Mouse (Mus musculus) heart, postnatal 0 days (tissue): ENCODE data around the gene Ric8b. TPM values are rescaled to one million over a fixed set of nuclear protein-coding genes. Genes with fewer than 3 reads are reported as not detected.
A peak's percentile ranks its signal among the peaks of the same experiment; 100 is the strongest.

Experiments used
- ATAC-seq: fragments of 200-750 bp; cut with Nextera tagmentation; 2 replicates; pipeline ENCODE4 v1.8.0; 2017; ENCODE audit warnings: low read depth, moderate number of reproducible peaks, moderate library complexity; ENCODE audit not compliant: insufficient read depth
- DNase-seq: peaks from one replicate; pipeline ENCODE4 v3.0.0-alpha.2; 2016; ENCODE audit warnings: low spot score
- H3K27ac ChIP-seq: fragments of 300-500 bp; sonication (generic); 2 replicates; pipeline ENCODE4 v1.5.1; 2014; ENCODE audit warnings: low read depth, mild to moderate bottlenecking
- H3K27me3 ChIP-seq: fragments of 300-500 bp; sonication (generic); 2 replicates; pipeline ENCODE4 v1.6.1; 2014; ENCODE audit warnings: low read length, mixed read lengths; ENCODE audit not compliant: control insufficient read depth, insufficient read depth
- H3K36me3 ChIP-seq: fragments of 300-500 bp; sonication (generic); replicated peaks from 2 replicates; pipeline ENCODE4 v1.6.1; 2014; ENCODE audit warnings: low read length, mixed read lengths; ENCODE audit not compliant: control insufficient read depth, insufficient read depth
- H3K4me1 ChIP-seq: fragments of 300-500 bp; sonication (generic); 2 replicates; pipeline ENCODE4 v1.6.1; 2014; ENCODE audit warnings: antibody characterized with exemption; ENCODE audit not compliant: control insufficient read depth, insufficient read depth
- H3K4me2 ChIP-seq: fragments of 300-500 bp; sonication (generic); 2 replicates; pipeline ENCODE4 v1.6.1; 2014; ENCODE audit warnings: low read depth, mild to moderate bottlenecking, low read length, moderate library complexity
- H3K4me3 ChIP-seq: fragments of 300-500 bp; sonication (generic); 2 replicates; pipeline ENCODE4 v1.5.1; 2014; ENCODE audit warnings: low read depth, low read length
- H3K9ac ChIP-seq: fragments of 300-500 bp; sonication (generic); replicated peaks from 2 replicates; pipeline ENCODE4 v1.6.1; 2014; ENCODE audit warnings: low read depth, low read length, mixed read lengths
- H3K9me3 ChIP-seq: fragments of 300-500 bp; sonication (generic); replicated peaks from 2 replicates; pipeline ENCODE4 v1.6.1; 2016; ENCODE audit warnings: low read length; ENCODE audit not compliant: control insufficient read depth
- CTCF ChIP-seq: IDR thresholded peaks from 2 replicates; pipeline ENCODE4 v1.5.1; 2016; ENCODE audit warnings: antibody characterized with exemption, control low read depth, low read depth
- EP300 ChIP-seq: IDR thresholded peaks from 2 replicates; pipeline ENCODE4 v1.6.1; 2016; ENCODE audit warnings: antibody characterized with exemption, low read depth
- WGBS: fragments of 180-500 bp; shearing (Covaris S2); extraction: QIAGEN DNeasy Blood & Tissue Kit; methylation state at CpG from one replicate; pipeline ENCODE4 v1.1.7; 2014; 5-methylcytosine and 5-hydroxymethylcytosine counted together
- polyA plus RNA-seq: library from polyadenylated mRNA; unstranded; fragments of >200 nt; fragmentation: Nextera tagmentation; extraction: Ambion mirVana; gene quantifications from 2 replicates; pipeline ENCODE4 v1.2.1, GENCODE M21; 2015
- total RNA-seq: library from RNA; depleted of rRNA; stranded (reverse); fragments of >200 nt; gene quantifications from 2 replicates; pipeline ENCODE4 v1.2.3, GENCODE M21; 2014; ENCODE audit warnings: low replicate concordance

The Ric8b gene
- total and polyA plus RNA-seq, 2 experiments from 2014 or later = 10.5 to 22.7 TPM

DNA sequence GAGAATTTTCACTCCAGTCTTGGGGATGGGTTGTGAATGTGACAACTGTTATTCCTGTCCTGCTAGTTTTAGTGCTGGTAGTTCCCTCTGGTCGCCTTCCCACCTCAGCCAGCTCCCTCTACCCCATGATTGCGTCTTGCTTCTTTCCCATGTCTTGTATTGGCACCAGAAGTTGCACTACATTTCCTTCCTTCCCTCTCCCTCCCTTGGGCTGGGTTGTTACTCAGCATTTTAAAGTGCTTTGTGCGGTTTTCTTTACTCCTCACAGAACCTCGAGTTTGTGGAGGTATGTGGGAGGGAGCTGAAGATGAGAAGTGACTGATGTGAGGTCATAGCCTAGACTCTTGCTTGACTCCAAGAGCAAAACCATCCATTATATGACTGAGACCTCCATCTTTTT lies 38.8 kb downstream of the Ric8b start:
- no peak for DNase-seq
- no peak overlapping the region for H3K27ac ChIP-seq
- no peak overlapping the region for H3K4me3 ChIP-seq
- peaks cover 20% of the 10 kb centered on the region for H3K36me3 ChIP-seq
- WGBS = 63% methylated on average over 4 of the region's 4 CpGs
- H3K9ac ChIP-seq = no peak overlapping the region
- no peak for ATAC-seq
- TF ChIP-seq CTCF = no peak
- no peak for TF ChIP-seq EP300
- no peaks in the 10 kb centered on the region for H3K27me3 ChIP-seq
- no peaks in the 10 kb centered on the region for H3K9me3 ChIP-seq
- H3K4me2 ChIP-seq = no peak overlapping the region
- no peaks in the 10 kb centered on the region for H3K4me1 ChIP-seq

DNA sequence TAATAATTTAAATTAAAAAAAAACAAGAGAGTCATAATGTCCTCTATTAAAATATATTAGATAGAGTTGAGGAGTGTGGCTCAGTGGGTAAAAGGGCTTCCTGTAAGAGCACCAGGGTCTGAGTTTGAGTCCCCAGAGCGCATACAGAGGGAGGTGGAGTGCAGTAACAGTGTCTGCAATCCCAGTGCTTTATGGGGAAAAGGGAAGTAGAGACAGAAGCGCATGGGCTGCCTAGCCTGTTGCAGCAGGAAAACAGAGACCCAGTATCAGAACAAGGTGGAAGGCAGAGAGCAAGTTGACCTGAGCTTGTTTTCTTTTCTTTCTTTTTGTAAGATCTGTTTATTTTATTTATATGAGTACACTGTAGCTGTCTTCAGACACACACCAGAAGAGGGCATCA lies 41.2 kb downstream of the Ric8b start:
- H3K4me3 ChIP-seq = no peak overlapping the region
- ATAC-seq (no peak), DNase-seq (no peak)
- no peak overlapping the region for H3K27ac ChIP-seq
- H3K4me2 ChIP-seq = no peak overlapping the region
- TF ChIP-seq EP300 = no peak
- TF ChIP-seq CTCF = no peak
- H3K9me3 ChIP-seq = no peaks in the 10 kb centered on the region
- H3K9ac ChIP-seq = no peak overlapping the region
- no peaks in the 10 kb centered on the region for H3K4me1 ChIP-seq
- WGBS = 93% methylated on average over 2 of the region's 2 CpGs
- no peaks in the 10 kb centered on the region for H3K27me3 ChIP-seq
- H3K36me3 ChIP-seq = peaks cover 19% of the 10 kb centered on the region

DNA sequence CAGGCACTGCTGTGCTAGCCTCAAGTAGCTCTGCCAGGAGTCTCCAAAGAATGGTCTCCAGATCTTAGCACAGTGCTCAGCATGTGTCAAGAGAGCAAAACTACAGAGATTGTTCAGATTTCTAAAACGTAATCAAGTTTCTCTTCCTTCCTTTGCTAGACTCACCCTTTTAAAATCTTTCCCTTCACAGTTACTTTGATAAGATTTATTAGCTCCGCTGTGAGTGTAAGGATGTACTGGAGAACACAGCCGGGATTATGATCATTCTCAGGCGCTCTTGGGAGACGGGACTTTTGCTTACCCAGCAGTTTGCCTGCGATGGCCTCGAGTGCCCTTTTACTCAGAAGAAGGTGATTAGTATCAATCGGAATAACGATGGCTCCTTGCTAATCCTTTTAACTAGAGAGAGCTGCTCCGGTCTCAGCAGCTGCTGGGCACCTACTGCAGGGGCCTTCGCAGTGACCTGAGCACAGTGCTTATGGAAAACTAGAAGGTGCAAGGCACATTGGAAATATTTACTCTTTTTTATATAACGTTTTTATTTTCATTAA lies 43.0 kb downstream of the Ric8b start:
- ATAC-seq (no peak), DNase-seq (no peak)
- Histone ChIP-seq H3K4me2 (no peak overlapping the region), H3K4me1 (no peaks in the 10 kb centered on the region), H3K36me3 (peaks cover 22% of the 10 kb centered on the region), H3K9me3 (no peaks in the 10 kb centered on the region), H3K27ac (no peak overlapping the region), H3K4me3 (no peak overlapping the region), H3K9ac (no peak overlapping the region), H3K27me3 (no peaks in the 10 kb centered on the region)
- 63% methylated on average over 12 of the region's 12 CpGs for WGBS
- no peak for TF ChIP-seq EP300
- no peak for TF ChIP-seq CTCF

- TF ChIP-seq EP300 (no peak), CTCF (no peak)
- Histone ChIP-seq H3K27me3 (no peaks in the 10 kb centered on the region), H3K36me3 (peaks cover 16% of the 10 kb centered on the region), H3K27ac (no peak overlapping the region), H3K4me3 (no peak overlapping the region), H3K9me3 (no peaks in the 10 kb centered on the region), H3K4me2 (no peak overlapping the region), H3K9ac (no peak overlapping the region), H3K4me1 (peaks cover 10% of the 10 kb centered on the region)
- DNase-seq (no peak), ATAC-seq (no peak)
- WGBS = 78% methylated on average over 5 of the region's 5 CpGs
These were observed 45.7 kb downstream of the Ric8b start for GRCm38 (mm10) chr10:84963126-84963525.

GRCm38 (mm10) chr10:84963726-84964125 lies 46.3 kb downstream of the Ric8b start:
- H3K9me3 ChIP-seq = no peaks in the 10 kb centered on the region
- 75% methylated on average over 3 of the region's 3 CpGs for WGBS
- peaks cover 16% of the 10 kb centered on the region for H3K4me1 ChIP-seq
- no peak overlapping the region for H3K9ac ChIP-seq
- H3K27me3 ChIP-seq = no peaks in the 10 kb centered on the region
- peaks cover 15% of the 10 kb centered on the region for H3K36me3 ChIP-seq
- H3K4me3 ChIP-seq = no peak overlapping the region
- no peak overlapping the region for H3K4me2 ChIP-seq
- no peak for DNase-seq
- H3K27ac ChIP-seq = no peak overlapping the region
- TF ChIP-seq EP300 (no peak), CTCF (no peak)
- ATAC-seq = no peak

- no peak for TF ChIP-seq CTCF
- no peak for TF ChIP-seq EP300
- Histone ChIP-seq H3K4me2 (no peak overlapping the region), H3K27ac (0 out of 2 replicates have a peak overlapping the region, but pooled peaks have one; percentile 95)
These were observed 49.1 kb downstream of the Ric8b start for GRCm38 (mm10) chr10:84966542-84966941.

More at GRCm38 (mm10) chr10:84966542-84966941, 49.1 kb downstream of the Ric8b start:
- H3K9me3 ChIP-seq = no peaks in the 10 kb centered on the region
- H3K36me3 ChIP-seq = peaks cover 22% of the 10 kb centered on the region
- ATAC-seq (no peak), DNase-seq (no peak)
- 92% methylated on average over 2 of the region's 2 CpGs for WGBS
- peaks cover 26% of the 10 kb centered on the region for H3K4me1 ChIP-seq
- no peak overlapping the region for H3K4me3 ChIP-seq
- no peak overlapping the region for H3K9ac ChIP-seq
- H3K27me3 ChIP-seq = no peaks in the 10 kb centered on the region
